ENCODE assay signal across 14 mouse cellular contexts in genomic region chr3:145365227-145365626, GRCm38 (mm10).
DNase-seq lines count a peak whose midpoint lies in the region; ATAC-seq and TF ChIP-seq lines count a peak whose summit lies in the region.
"Had no signal": no experiment of that assay in that cellular context is flagged by ENCODE, and none has a peak within 500 bp of the region (broad histone marks: within the 10 kb centered on the region; RNA-seq: fewer than 3 reads in every experiment).

No protein-coding gene starts in this region.

- no peak overlapping the region for H3K9ac ChIP-seq in forebrain, postnatal 0 days
- no peak overlapping the region for H3K9ac ChIP-seq in forebrain, embryonic 12.5 days
- H3K9ac ChIP-seq: hindbrain, embryonic 15.5 days; limb, embryonic 15.5 days; neural tube, embryonic 15.5 days had no signal

- H3K36me3 ChIP-seq in forebrain, postnatal 0 days (ENCODE audit: insufficient read depth) = no peaks in the 10 kb centered on the region
- no peaks in the 10 kb centered on the region for H3K36me3 ChIP-seq in forebrain, embryonic 12.5 days (replicated peaks)
- H3K36me3 ChIP-seq in E14TG2a.4 (ENCODE audit: insufficient read depth, low read length) = no peaks in the 10 kb centered on the region
- H3K36me3 ChIP-seq: hindbrain, embryonic 15.5 days; neural tube, embryonic 15.5 days had no signal

- H3K4me2 ChIP-seq in forebrain, postnatal 0 days (ENCODE audit: low read depth) = no peak overlapping the region
- no peak overlapping the region for H3K4me2 ChIP-seq in forebrain, embryonic 12.5 days
- H3K4me2 ChIP-seq: hindbrain, embryonic 15.5 days; limb, embryonic 15.5 days; midbrain, embryonic 11.5 days; neural tube, embryonic 15.5 days had no signal

- no peak for DNase-seq in forebrain, postnatal 0 days
- peak; percentile 15 for DNase-seq in layer of hippocampus, adult 11-12 months (ENCODE audit: low spot score)
- DNase-seq in layer of hippocampus, adult 8-10 months (ENCODE audit: low spot score in 2 of 2) = no peak
- DNase-seq in brain, embryonic 14.5 days (ENCODE audit: low read depth) = peak; percentile 33
- DNase-seq in left cerebral cortex, adult 11 months (ENCODE audit: low spot score) = no peak
- no peak for DNase-seq in urinary bladder, postnatal 36 days (ENCODE audit: low spot score in 2 of 2)
- DNase-seq: adrenal gland, postnatal 25 days; cerebellum, postnatal 36 days had no signal

- ATAC-seq in forebrain, postnatal 0 days = no peak
- ATAC-seq in forebrain, embryonic 12.5 days (ENCODE audit: low FRiP score) = no peak

- H3K4me1 ChIP-seq in forebrain, postnatal 0 days (ENCODE audit: insufficient read depth) = no peaks in the 10 kb centered on the region
- H3K4me1 ChIP-seq in forebrain, embryonic 12.5 days = no peaks in the 10 kb centered on the region
- no peaks in the 10 kb centered on the region for H3K4me1 ChIP-seq in E14TG2a.4 (replicated peaks; ENCODE audit: low read depth, low read length)
- H3K4me1 ChIP-seq: hindbrain, embryonic 15.5 days; limb, embryonic 15.5 days; neural tube, embryonic 15.5 days had no signal

- H3K4me3 ChIP-seq in forebrain, postnatal 0 days (ENCODE audit: low read depth, low read length) = no peak overlapping the region
- no peak overlapping the region for H3K4me3 ChIP-seq in forebrain, embryonic 12.5 days (replicated peaks)
- H3K4me3 ChIP-seq in E14TG2a.4 (replicated peaks; ENCODE audit: low read length) = no peak overlapping the region
- H3K4me3 ChIP-seq: hindbrain, embryonic 15.5 days; limb, embryonic 15.5 days; neural tube, embryonic 15.5 days had no signal

- no peaks in the 10 kb centered on the region for H3K9me3 ChIP-seq in forebrain, postnatal 0 days (ENCODE audit: low read length)
- no peaks in the 10 kb centered on the region for H3K9me3 ChIP-seq in forebrain, embryonic 12.5 days
- H3K9me3 ChIP-seq in E14TG2a.4 (ENCODE audit: low read length) = no peaks in the 10 kb centered on the region
- H3K9me3 ChIP-seq: hindbrain, embryonic 15.5 days; limb, embryonic 15.5 days; neural tube, embryonic 15.5 days had no signal

- TF ChIP-seq CTCF in forebrain, postnatal 0 days (IDR thresholded peaks at IDR 0.05; ENCODE audit: low read depth) = peak; percentile 23; the same call in 1 of the 2 replicates
- TF ChIP-seq CTCF in E14TG2a.4 (conservative IDR thresholded peaks at IDR 0.05; ENCODE audit: low read length) = peak; percentile 47
- TF ChIP-seq CTCF in brain, embryonic 14.5 days (IDR thresholded peaks at IDR 0.05; ENCODE audit: borderline replicate concordance, extremely low read depth, insufficient read depth, insufficient read length) = no peak; the same call in 1 of the 2 replicates

- WGBS in forebrain, postnatal 0 days = 54% methylated on average over 3 of the region's 3 CpGs
- WGBS in forebrain, embryonic 12.5 days = 46% methylated on average over 3 of the region's 3 CpGs

- TF ChIP-seq POLR2A in brain, embryonic 14.5 days (IDR thresholded peaks at IDR 0.05; ENCODE audit: borderline replicate concordance, extremely low read depth, insufficient read depth, insufficient read length, poor library complexity, severe bottlenecking) = no peak

- no peak overlapping the region for H3K27ac ChIP-seq in forebrain, postnatal 0 days (ENCODE audit: low read depth, low read length)
- no peak overlapping the region for H3K27ac ChIP-seq in forebrain, embryonic 12.5 days
- H3K27ac ChIP-seq: hindbrain, embryonic 15.5 days; limb, embryonic 15.5 days; neural tube, embryonic 15.5 days had no signal

- H3K27me3 ChIP-seq in forebrain, postnatal 0 days (ENCODE audit: insufficient read depth, low read length) = no peaks in the 10 kb centered on the region
- no peaks in the 10 kb centered on the region for H3K27me3 ChIP-seq in forebrain, embryonic 12.5 days
- no peaks in the 10 kb centered on the region for H3K27me3 ChIP-seq in E14TG2a.4 (ENCODE audit: insufficient read depth, low read length)
- H3K27me3 ChIP-seq: hindbrain, embryonic 15.5 days; limb, embryonic 15.5 days; neural tube, embryonic 15.5 days had no signal

Comparison
In these comparisons a context has a peak if more than half of its experiments do, and no peak if none do; other contexts are left out.
1. DNase-seq: peak in layer of hippocampus, adult 11-12 months (single experiment) and brain, embryonic 14.5 days (single experiment); none in forebrain, postnatal 0 days (single experiment), layer of hippocampus, adult 8-10 months (0 of 2), left cerebral cortex, adult 11 months (single experiment) and urinary bladder, postnatal 36 days (0 of 2).